Mouse (Mus musculus): Measurements from ENCODE around the gene Gpr37l1.
"Not testable (repeated sequence)": the region's sequence is repeated elsewhere in the genome, so short reads cannot be mapped to it uniquely, and the experiment has no call there.

The Gpr37l1 gene

DNA sequence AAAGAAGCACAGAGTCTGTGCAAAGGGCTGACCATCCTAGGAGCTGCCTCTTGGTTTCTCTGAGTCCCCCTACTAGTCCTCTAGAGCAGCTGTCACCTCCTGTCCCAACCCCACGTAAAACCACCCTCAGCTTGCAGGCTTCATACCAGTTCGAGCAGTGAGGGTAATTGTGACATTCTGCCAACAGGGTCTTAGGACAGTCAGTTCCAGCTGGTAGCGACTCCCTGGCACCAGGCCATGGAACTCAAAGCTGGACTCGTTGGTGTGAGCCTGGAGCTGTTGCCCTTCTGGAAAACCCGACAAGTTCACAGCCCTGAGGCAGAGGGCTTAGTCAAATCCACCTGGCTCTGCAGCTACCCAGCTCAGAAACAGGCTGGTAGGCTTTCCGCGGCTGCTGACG is 41.5 kb downstream of the Gpr37l1 start:
- DNase-seq (ENCODE audit: extremely low read depth, low read depth) = no peak

DNA sequence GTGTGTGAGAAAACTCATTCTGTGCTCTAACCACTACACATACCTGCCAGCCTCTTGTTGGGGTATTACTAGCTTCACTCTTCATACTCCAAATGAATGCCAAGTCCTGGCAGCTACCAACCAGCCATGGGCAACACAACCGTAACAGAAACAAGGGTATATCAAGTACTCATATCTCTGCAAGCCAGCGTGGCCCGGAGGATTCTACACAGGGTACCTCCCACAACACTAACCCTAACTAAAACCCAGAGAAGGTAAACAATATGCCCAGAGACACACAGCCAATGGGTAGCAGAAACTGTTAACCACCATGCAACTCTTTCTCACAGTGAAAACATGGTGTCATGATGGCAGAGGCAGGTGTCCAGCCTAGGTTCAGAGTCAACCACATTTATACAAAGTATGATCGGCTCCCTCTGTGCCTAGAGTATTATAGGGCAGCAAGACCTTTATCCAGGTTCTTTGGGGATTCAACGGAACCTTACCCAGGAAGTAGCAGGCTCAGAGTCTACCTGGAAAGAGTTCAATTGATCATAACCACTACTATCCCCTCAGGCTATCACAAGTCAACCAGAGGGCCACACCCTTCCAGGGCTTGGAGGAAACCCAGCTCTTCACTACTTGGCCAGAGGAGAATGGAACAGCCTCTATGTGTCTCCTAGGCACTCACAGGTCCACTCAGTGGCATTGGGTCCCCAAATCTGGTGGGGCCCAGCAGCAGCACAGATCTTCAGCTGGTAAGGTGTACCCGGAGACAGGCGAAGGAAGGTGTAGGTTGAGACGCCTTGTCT is 42.7 kb downstream of the Gpr37l1 start:
- DNase-seq (ENCODE audit: extremely low read depth, low read depth) = no peak

DNA sequence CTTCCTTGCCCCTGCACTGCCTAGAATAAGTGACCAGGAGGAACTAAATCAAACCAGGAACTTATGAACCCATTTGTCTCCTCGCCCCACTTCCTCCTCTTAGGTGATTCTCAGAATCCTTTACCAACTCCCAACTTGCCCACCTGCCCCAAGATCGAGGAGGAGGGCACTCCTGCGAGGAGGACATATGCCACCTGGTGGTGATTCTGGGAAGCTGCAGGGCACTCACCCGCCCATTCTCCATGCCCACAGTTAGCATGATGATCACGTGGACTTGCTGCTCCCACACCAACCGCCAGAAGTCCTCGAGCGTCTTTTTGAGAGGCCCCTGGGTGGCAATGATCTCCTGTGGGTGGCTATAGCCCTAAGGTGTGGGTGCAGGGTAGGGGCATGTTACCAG is 54.8 kb downstream of the Gpr37l1 start:
- DNase-seq (ENCODE audit: extremely low read depth, low read depth) = peak; percentile 17

DNA sequence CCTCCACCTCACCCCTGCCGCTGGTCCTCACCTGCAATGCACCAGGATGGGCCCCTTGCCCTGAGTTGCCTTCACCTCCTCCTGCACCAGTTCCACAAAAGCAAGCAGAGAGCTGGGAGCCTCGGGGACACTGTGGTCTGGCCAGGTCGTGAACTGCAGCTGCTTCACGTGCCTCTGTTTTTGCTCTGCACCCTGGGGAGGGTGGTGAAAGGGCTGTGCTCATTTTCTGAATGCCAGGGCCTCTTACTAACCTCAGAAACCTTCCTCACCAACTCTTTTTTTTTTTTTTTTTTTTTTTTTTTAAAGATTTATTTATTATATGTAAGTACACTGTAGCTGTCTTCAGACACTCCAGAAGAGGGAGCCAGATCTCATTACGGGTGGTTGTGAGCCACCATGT is 56.2 kb downstream of the Gpr37l1 start:
- not testable (repeated sequence) for DNase-seq (ENCODE audit: extremely low read depth, low read depth)

All from MEL-GATA-1-ER (cell line).